Mouse (Mus musculus) liver, embryonic 11.5 days (tissue): Measurements from ENCODE around the gene Ddx46. TPM values are rescaled to one million over a fixed set of nuclear protein-coding genes. Genes with fewer than 3 reads are reported as not detected.
"Not testable (repeated sequence)": the region's sequence is repeated elsewhere in the genome, so short reads cannot be mapped to it uniquely, and the experiment has no call there.

Experiments used
- ATAC-seq: fragments of 200-750 bp; cut with Nextera tagmentation; replicated peaks from 2 replicates; pipeline ENCODE4 v1.8.0; 2017; ENCODE audit warnings: moderate number of reproducible peaks, mild to moderate bottlenecking, moderate TSS enrichment, moderate library complexity; ENCODE audit not compliant: low FRiP score
- DNase-seq: peaks from one replicate; pipeline ENCODE4 v3.0.0-alpha.2; 2017; ENCODE audit warnings: low spot score
- H3K27ac ChIP-seq: fragments of 300-500 bp; sonication (generic); 2 replicates; pipeline ENCODE4 v1.5.1; 2014; ENCODE audit warnings: mild to moderate bottlenecking, low read depth, low read length, control low read depth
- H3K27me3 ChIP-seq: fragments of 300-500 bp; sonication (generic); replicated peaks from 2 replicates; pipeline ENCODE4 v1.6.1; 2014; ENCODE audit warnings: low read length, mixed read lengths; ENCODE audit not compliant: control insufficient read depth, insufficient read depth
- H3K36me3 ChIP-seq: fragments of 300-500 bp; sonication (generic); 2 replicates; pipeline ENCODE4 v1.6.1; 2014; ENCODE audit warnings: mild to moderate bottlenecking, low read length, moderate library complexity, mixed read lengths; ENCODE audit not compliant: control insufficient read depth, insufficient read depth
- H3K4me1 ChIP-seq: fragments of 300-500 bp; sonication (generic); replicated peaks from 2 replicates; pipeline ENCODE4 v1.6.1; 2014; ENCODE audit warnings: low read length, mixed read lengths; ENCODE audit not compliant: control insufficient read depth, insufficient read depth
- H3K4me2 ChIP-seq: fragments of 300-500 bp; sonication (generic); 2 replicates; pipeline ENCODE4 v1.6.1; 2014; ENCODE audit warnings: mild to moderate bottlenecking, control low read depth, moderate library complexity
- H3K4me3 ChIP-seq: fragments of 300-500 bp; sonication (generic); 2 replicates; pipeline ENCODE4 v1.5.1; 2014; ENCODE audit warnings: low read depth, low read length, control low read depth
- H3K9ac ChIP-seq: fragments of 300-500 bp; sonication (generic); 2 replicates; pipeline ENCODE4 v1.6.1; 2014; ENCODE audit warnings: low read depth, low read length, control low read depth
- H3K9me3 ChIP-seq: fragments of 300-500 bp; sonication (generic); 2 replicates; pipeline ENCODE4 v1.6.1; 2016; ENCODE audit warnings: low read length, inconsistent platforms, mixed read lengths; ENCODE audit not compliant: control insufficient read depth
- WGBS: fragments of 180-500 bp; shearing (Covaris S2); extraction: QIAGEN DNeasy Blood & Tissue Kit; methylation state at CpG from one replicate; pipeline ENCODE4 v1.1.7; 2014; 5-methylcytosine and 5-hydroxymethylcytosine counted together
- polyA plus RNA-seq: library from polyadenylated mRNA; unstranded; fragments of >200 nt; fragmentation: Nextera tagmentation; extraction: Ambion mirVana; gene quantifications from 2 replicates; pipeline ENCODE4 v1.2.1, GENCODE M21; 2014

The Ddx46 gene
- polyA plus RNA-seq, 1 experiment from 2014 or later, result 54.0 TPM

- ATAC-seq (peak; percentile 98), DNase-seq (peak; percentile 87)
- H3K27me3 ChIP-seq, result no peaks in the 10 kb centered on the region
- H3K9me3 ChIP-seq, result no peaks in the 10 kb centered on the region
- peak within 1 kb of the TSS; percentile 78 for H3K9ac ChIP-seq
- peak within 1 kb of the TSS; percentile 76 for H3K4me3 ChIP-seq
- peak within 1 kb of the TSS; percentile 70 for H3K27ac ChIP-seq
- peak within 1 kb of the TSS; percentile 95 for H3K4me2 ChIP-seq
- WGBS, result under 1% methylated on average over 59 of the region's 59 CpGs
- H3K36me3 ChIP-seq, result peaks cover 5% of the 10 kb centered on the region; the same call in 1 of the 2 replicates
- H3K4me1 ChIP-seq, result peaks cover 9% of the 10 kb centered on the region
Observed at GRCm38 (mm10) chr13:55622649-55623541, 11.9 kb upstream of the Ddx46 start, which contains the start of gene Caml. Caml (plus strand) TSS chr13:55623005.

- Histone ChIP-seq H3K4me3 (peak overlapping the region; percentile 100), H3K27ac (peak overlapping the region; percentile 68), H3K9me3 (no peaks in the 10 kb centered on the region), H3K9ac (peak overlapping the region; percentile 94), H3K4me2 (peak overlapping the region; percentile 74), H3K27me3 (no peaks in the 10 kb centered on the region), H3K4me1 (peaks cover 9% of the 10 kb centered on the region), H3K36me3 (peaks cover 17% of the 10 kb centered on the region)
- ATAC-seq (peak; percentile 67), DNase-seq (peak; percentile 38)
- WGBS, result under 1% methylated on average over 40 of the region's 40 CpGs
Observed at GRCm38 (mm10) chr13:55635146-55635571, 332 bp downstream of the Ddx46 start.

- no peaks in the 10 kb centered on the region for H3K9me3 ChIP-seq
- WGBS, result 90% methylated on average over 14 of the region's 14 CpGs
- no peaks in the 10 kb centered on the region for H3K27me3 ChIP-seq
- H3K9ac ChIP-seq, result no peak overlapping the region; the same call in 1 of the 2 replicates
- no peak overlapping the region for H3K27ac ChIP-seq
- peak overlapping the region; percentile 100 for H3K4me3 ChIP-seq
- peaks cover 9% of the 10 kb centered on the region for H3K4me1 ChIP-seq
- no peak for ATAC-seq
- H3K36me3 ChIP-seq, result peaks cover 19% of the 10 kb centered on the region
- H3K4me2 ChIP-seq, result peak overlapping the region; percentile 74
- no peak for DNase-seq
Observed at GRCm38 (mm10) chr13:55636185-55636983, 1.6 kb downstream of the Ddx46 start.

GRCm38 (mm10) chr13:55640480-55640879 is 5.7 kb downstream of the Ddx46 start:
- peak; percentile 76 for DNase-seq
- H3K36me3 ChIP-seq, result peaks cover 24% of the 10 kb centered on the region
- H3K27ac ChIP-seq, H3K9me3 ChIP-seq, H3K4me1 ChIP-seq, H3K4me2 ChIP-seq, H3K9ac ChIP-seq, H3K27me3 ChIP-seq, H3K4me3 ChIP-seq: not testable (repeated sequence)
- 0 out of 2 replicates have a peak, but pooled peaks have one; percentile 31 for ATAC-seq
- WGBS, result 53% methylated on average over 8 of the region's 8 CpGs

- no peak overlapping the region for H3K9ac ChIP-seq
- H3K9me3 ChIP-seq, result no peaks in the 10 kb centered on the region
- ATAC-seq (no peak), DNase-seq (no peak)
- no peak overlapping the region for H3K4me2 ChIP-seq
- no peak overlapping the region for H3K4me3 ChIP-seq
- no peaks in the 10 kb centered on the region for H3K27me3 ChIP-seq
- H3K27ac ChIP-seq, result no peak overlapping the region
- no peaks in the 10 kb centered on the region for H3K4me1 ChIP-seq
- WGBS, result 92% methylated on average over 2 of the region's 2 CpGs
- peaks cover 46% of the 10 kb centered on the region for H3K36me3 ChIP-seq
Observed at GRCm38 (mm10) chr13:55644525-55644924, 9.7 kb downstream of the Ddx46 start.

- H3K36me3 ChIP-seq, result peaks cover 74% of the 10 kb centered on the region
- no peaks in the 10 kb centered on the region for H3K4me1 ChIP-seq
Observed at GRCm38 (mm10) chr13:55650098-55650497, 15.3 kb downstream of the Ddx46 start.

GRCm38 (mm10) chr13:55650980-55651379 is 16.2 kb downstream of the Ddx46 start:
- H3K36me3 ChIP-seq, result peaks cover 74% of the 10 kb centered on the region
- ATAC-seq (no peak), DNase-seq (no peak)
- no peaks in the 10 kb centered on the region for H3K27me3 ChIP-seq
- H3K4me3 ChIP-seq, result no peak overlapping the region
- no peaks in the 10 kb centered on the region for H3K9me3 ChIP-seq
- WGBS, result 82% methylated on average over 6 of the region's 6 CpGs
- no peak overlapping the region for H3K27ac ChIP-seq
- no peaks in the 10 kb centered on the region for H3K4me1 ChIP-seq
- H3K9ac ChIP-seq, result no peak overlapping the region
- no peak overlapping the region for H3K4me2 ChIP-seq

More at GRCm38 (mm10) chr13:55650098-55650497, 15.3 kb downstream of the Ddx46 start:
- Histone ChIP-seq H3K9ac (no peak overlapping the region), H3K9me3 (no peaks in the 10 kb centered on the region), H3K27me3 (no peaks in the 10 kb centered on the region), H3K4me3 (no peak overlapping the region), H3K4me2 (no peak overlapping the region), H3K27ac (no peak overlapping the region)
- ATAC-seq (no peak), DNase-seq (no peak)
- 89% methylated on average over 12 of the region's 12 CpGs for WGBS

GRCm38 (mm10) chr13:55668550-55668949 is 33.7 kb downstream of the Ddx46 start:
- Histone ChIP-seq H3K36me3 (peaks cover 69% of the 10 kb centered on the region), H3K27ac (no peak overlapping the region), H3K9ac (no peak overlapping the region), H3K9me3 (peaks cover 3% of the 10 kb centered on the region; the same call in 1 of the 2 replicates), H3K4me3 (no peak overlapping the region), H3K4me1 (no peaks in the 10 kb centered on the region), H3K4me2 (no peak overlapping the region), H3K27me3 (no peaks in the 10 kb centered on the region)
- DNase-seq (no peak), ATAC-seq (no peak)
- WGBS, result 81% methylated on average over 6 of the region's 6 CpGs
